Mouse (Mus musculus): ENCODE results near the gene Vmn2r19. TPM values are rescaled to one million over a fixed set of nuclear protein-coding genes. Genes with fewer than 3 reads are reported as not detected.
"Not testable (repeated sequence)": the region's sequence is repeated elsewhere in the genome, so short reads cannot be mapped to it uniquely, and the experiment has no call there.

Gene Vmn2r19
- polyA plus RNA-seq, 1 experiment from 2014 or later: not detected

DNA sequence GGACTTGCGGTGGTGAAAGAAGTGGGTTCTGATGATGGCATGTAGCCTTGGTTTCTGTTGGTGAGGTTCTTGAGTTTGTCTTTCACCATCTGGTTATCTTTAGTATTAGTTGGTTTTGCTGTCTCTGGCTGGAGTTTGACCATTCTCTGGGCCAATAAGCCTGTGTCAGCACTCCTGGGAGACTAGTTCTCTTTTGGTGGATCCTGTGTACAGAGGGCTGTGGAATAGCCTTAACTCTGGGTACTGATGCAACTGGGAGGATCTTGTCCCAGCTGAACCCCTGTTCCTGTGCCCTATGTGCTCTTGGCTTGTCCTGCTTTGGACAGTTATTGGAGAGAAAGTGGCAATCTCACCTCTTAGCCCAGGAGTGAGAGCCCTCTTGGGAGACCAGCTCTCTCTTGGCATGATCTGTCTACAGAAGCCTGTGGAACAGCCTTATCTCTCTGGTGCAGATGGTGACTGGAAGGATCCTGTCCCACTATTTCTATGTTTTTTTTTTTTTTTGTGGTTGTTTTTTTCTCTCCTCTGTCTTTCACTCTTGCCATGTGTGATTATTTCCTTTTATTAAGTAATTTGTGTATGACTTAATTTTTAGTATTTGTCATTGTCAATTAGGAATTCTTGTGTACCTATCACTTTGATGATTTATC is 15.3 kb upstream of the Vmn2r19 start:
- no peak for ATAC-seq
- Histone ChIP-seq H3K4me1 (no peaks in the 10 kb centered on the region), H3K9ac (no peak overlapping the region), H3K4me2 (no peak overlapping the region), H3K4me3 (no peak overlapping the region), H3K9me3 (replicated peaks) (no peaks in the 10 kb centered on the region), H3K27me3 (no peaks in the 10 kb centered on the region), H3K36me3 (ENCODE audit: poor library complexity, severe bottlenecking) (no peaks in the 10 kb centered on the region), H3K27ac (no peak overlapping the region)
- 94% methylated on average over 1 of the region's 1 CpGs for WGBS

- not testable (repeated sequence) for H3K4me3 ChIP-seq; H3K9me3 ChIP-seq (replicated peaks); H3K4me1 ChIP-seq; H3K4me2 ChIP-seq; H3K27ac ChIP-seq; ATAC-seq; H3K36me3 ChIP-seq (ENCODE audit: poor library complexity, severe bottlenecking); H3K27me3 ChIP-seq; H3K9ac ChIP-seq
- WGBS: 92% methylated on average over 11 of the region's 11 CpGs
Measured at GRCm38 (mm10) chr6:123293509-123293908, 14.6 kb upstream of the Vmn2r19 start.

DNA sequence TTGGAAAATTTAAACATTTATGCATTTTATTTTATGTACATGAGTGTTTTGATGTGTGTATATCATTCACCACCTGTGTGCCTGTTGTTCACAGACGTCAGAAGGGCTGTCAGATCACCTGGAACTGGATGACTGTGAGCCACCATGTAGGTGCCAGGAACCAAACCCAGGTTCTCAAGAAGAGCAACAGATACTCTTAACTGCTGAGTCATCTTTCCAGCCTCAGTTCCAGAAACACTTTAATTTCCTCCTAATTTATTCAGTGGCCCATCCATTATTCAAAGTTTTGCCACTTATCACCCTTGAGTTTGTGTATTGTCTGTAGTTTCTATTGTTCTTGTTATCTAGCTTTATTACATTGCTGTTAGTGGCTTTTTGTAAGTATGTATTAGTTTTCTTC is 11.4 kb upstream of the Vmn2r19 start:
- H3K36me3 ChIP-seq (ENCODE audit: poor library complexity, severe bottlenecking): no peaks in the 10 kb centered on the region
- no peaks in the 10 kb centered on the region for H3K4me1 ChIP-seq
- H3K27ac ChIP-seq: no peak overlapping the region
- no peak for ATAC-seq
- H3K9ac ChIP-seq: no peak overlapping the region
- no peak overlapping the region for H3K4me3 ChIP-seq
- H3K9me3 ChIP-seq (replicated peaks): no peaks in the 10 kb centered on the region
- 66% methylated on average over 1 of the region's 1 CpGs for WGBS
- no peaks in the 10 kb centered on the region for H3K27me3 ChIP-seq
- H3K4me2 ChIP-seq: no peak overlapping the region

DNA sequence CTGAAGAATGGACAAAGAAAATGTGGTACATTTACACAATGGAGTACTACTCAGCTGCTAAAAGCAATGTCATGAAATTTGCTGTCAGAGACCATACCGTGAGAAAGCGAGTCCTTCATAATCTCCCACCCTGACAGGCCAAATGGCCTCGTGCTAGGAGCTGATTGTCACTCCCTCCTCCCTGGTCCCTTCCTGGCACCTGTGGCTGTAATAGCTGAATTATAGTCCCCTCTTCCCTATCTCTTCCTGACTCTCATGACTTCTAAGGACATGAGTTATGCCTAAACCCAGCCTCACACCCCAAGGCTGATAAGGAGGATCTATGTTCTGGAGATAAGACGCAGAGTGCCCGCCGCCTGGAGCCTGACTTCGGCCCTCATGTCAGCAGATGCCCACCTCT is 1.8 kb upstream of the Vmn2r19 start:
- H3K36me3 ChIP-seq (ENCODE audit: poor library complexity, severe bottlenecking); H3K9me3 ChIP-seq (replicated peaks); H3K4me1 ChIP-seq; H3K4me2 ChIP-seq; H3K27ac ChIP-seq; H3K4me3 ChIP-seq; H3K27me3 ChIP-seq; ATAC-seq; H3K9ac ChIP-seq: not testable (repeated sequence)
- WGBS: 88% methylated on average over 7 of the region's 7 CpGs

- no peaks in the 10 kb centered on the region for H3K36me3 ChIP-seq (ENCODE audit: poor library complexity, severe bottlenecking)
- 27% methylated on average over 2 of the region's 2 CpGs for WGBS
- no peak overlapping the region for H3K4me2 ChIP-seq
- no peaks in the 10 kb centered on the region for H3K27me3 ChIP-seq
- no peak overlapping the region for H3K9ac ChIP-seq
- no peaks in the 10 kb centered on the region for H3K9me3 ChIP-seq (replicated peaks)
- H3K4me1 ChIP-seq: no peaks in the 10 kb centered on the region
- no peak overlapping the region for H3K27ac ChIP-seq
- ATAC-seq: no peak
- no peak overlapping the region for H3K4me3 ChIP-seq
Measured at GRCm38 (mm10) chr6:123332503-123332902, 24.4 kb downstream of the Vmn2r19 start.

DNA sequence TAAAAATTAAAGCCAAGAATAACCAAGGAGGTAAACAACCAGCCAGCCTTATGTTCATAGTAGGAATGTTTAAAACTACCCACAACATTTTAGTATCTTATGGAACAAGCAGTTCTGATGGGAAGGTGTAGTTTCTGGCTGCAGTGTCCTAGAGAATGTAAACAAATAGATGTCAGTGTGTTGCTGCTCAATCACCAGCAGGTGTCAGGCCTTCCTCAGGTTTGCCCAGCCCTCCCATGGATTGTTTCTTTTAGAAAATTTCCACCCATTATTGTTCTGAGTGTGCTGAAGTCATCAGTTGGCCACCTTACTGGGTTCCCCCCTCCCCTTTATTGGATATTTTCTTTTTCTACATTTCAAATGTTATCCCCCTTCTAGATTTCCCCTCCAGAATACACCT is 32.0 kb downstream of the Vmn2r19 start:
- H3K9ac ChIP-seq: no peak overlapping the region
- H3K27me3 ChIP-seq: no peaks in the 10 kb centered on the region
- H3K4me2 ChIP-seq: no peak overlapping the region
- ATAC-seq: no peak
- no peak overlapping the region for H3K27ac ChIP-seq
- H3K9me3 ChIP-seq (replicated peaks): no peaks in the 10 kb centered on the region
- H3K36me3 ChIP-seq (ENCODE audit: poor library complexity, severe bottlenecking): no peaks in the 10 kb centered on the region
- H3K4me3 ChIP-seq: no peak overlapping the region
- H3K4me1 ChIP-seq: no peaks in the 10 kb centered on the region

- no peak overlapping the region for H3K9ac ChIP-seq
- H3K4me1 ChIP-seq: no peaks in the 10 kb centered on the region
- ATAC-seq: no peak
- 85% methylated on average over 1 of the region's 1 CpGs for whole genome bisulfite sequencing
- no peaks in the 10 kb centered on the region for H3K36me3 ChIP-seq (ENCODE audit: poor library complexity, severe bottlenecking)
- H3K4me2 ChIP-seq: no peak overlapping the region
- no peaks in the 10 kb centered on the region for H3K27me3 ChIP-seq
- no peak overlapping the region for H3K27ac ChIP-seq
- H3K9me3 ChIP-seq (replicated peaks): no peaks in the 10 kb centered on the region
- H3K4me3 ChIP-seq: no peak overlapping the region
Measured at GRCm38 (mm10) chr6:123346141-123346540, 38.0 kb downstream of the Vmn2r19 start.

Other genes with a start within 250 kb of the Vmn2r19 start
- 0.31 and 0.93 TPM in 2 replicates for gene Clec4a2, start 201.9 kb upstream of the Vmn2r19 start, polyA plus RNA-seq (2015; fragmentation: Nextera tagmentation; extraction: Ambion mirVana)
- not detected in 2 replicates for gene Clec4b2, start 135.4 kb upstream of the Vmn2r19 start, polyA plus RNA-seq (2015; fragmentation: Nextera tagmentation; extraction: Ambion mirVana)
- gene Clec4n, start 78.5 kb upstream of the Vmn2r19 start, polyA plus RNA-seq (2015; fragmentation: Nextera tagmentation; extraction: Ambion mirVana): 0.22 and 0.53 TPM in 2 replicates
- not detected in 2 replicates for gene Clec4d, start 46.2 kb upstream of the Vmn2r19 start, polyA plus RNA-seq (2015; fragmentation: Nextera tagmentation; extraction: Ambion mirVana)
- gene Clec4e, start 18.5 kb upstream of the Vmn2r19 start, polyA plus RNA-seq (2015; fragmentation: Nextera tagmentation; extraction: Ambion mirVana): not detected in 2 replicates
- gene Vmn2r20, start 109.8 kb downstream of the Vmn2r19 start, polyA plus RNA-seq (2015; fragmentation: Nextera tagmentation; extraction: Ambion mirVana): not detected in 2 replicates
- not detected in 2 replicates for gene Vmn2r21, start 225.1 kb downstream of the Vmn2r19 start, polyA plus RNA-seq (2015; fragmentation: Nextera tagmentation; extraction: Ambion mirVana)

Measured in forebrain, embryonic 13.5 days (tissue).